Mouse (Mus musculus) hindbrain, postnatal 0 days (tissue): ENCODE data around the gene Mfsd8. TPM values are rescaled to one million over a fixed set of nuclear protein-coding genes. Genes with fewer than 3 reads are reported as not detected.
"Not testable (repeated sequence)": the region's sequence is repeated elsewhere in the genome, so short reads cannot be mapped to it uniquely, and the experiment has no call there.

Experiments used
- ATAC-seq: fragments of 200-750 bp; cut with Nextera tagmentation; 2 replicates; pipeline ENCODE4 v1.8.0; 2017; ENCODE audit warnings: mild to moderate bottlenecking, moderate TSS enrichment, moderate library complexity
- DNase-seq: peaks from one replicate; pipeline ENCODE4 v3.0.0-alpha.2; 2015; ENCODE audit warnings: low spot score
- H3K27ac ChIP-seq: fragments of 300-500 bp; sonication (generic); 2 replicates; pipeline ENCODE4 v1.5.1; 2014; ENCODE audit warnings: mild to moderate bottlenecking
- H3K27me3 ChIP-seq: fragments of 300-500 bp; sonication (generic); 2 replicates; pipeline ENCODE4 v1.6.1; 2014; ENCODE audit warnings: low read length, mixed read lengths; ENCODE audit not compliant: insufficient read depth
- H3K36me3 ChIP-seq: fragments of 300-500 bp; sonication (generic); 2 replicates; pipeline ENCODE4 v1.6.1; 2014; ENCODE audit warnings: low read length, mixed read lengths; ENCODE audit not compliant: insufficient read depth
- H3K4me1 ChIP-seq: fragments of 300-500 bp; sonication (generic); 2 replicates; pipeline ENCODE4 v1.6.1; 2014; ENCODE audit warnings: antibody characterized with exemption, low read length, mixed read lengths; ENCODE audit not compliant: insufficient read depth
- H3K4me2 ChIP-seq: fragments of 300-500 bp; sonication (generic); 2 replicates; pipeline ENCODE4 v1.6.1; 2014; ENCODE audit warnings: low read depth, mild to moderate bottlenecking, low read length, moderate library complexity, mixed read lengths
- H3K4me3 ChIP-seq: fragments of 300-500 bp; sonication (generic); 2 replicates; pipeline ENCODE4 v1.5.1; 2014; ENCODE audit warnings: low read length
- H3K9ac ChIP-seq: fragments of 300-500 bp; sonication (generic); replicated peaks from 2 replicates; pipeline ENCODE4 v1.6.1; 2014; ENCODE audit warnings: mild to moderate bottlenecking, low read length, moderate library complexity, mixed read lengths
- H3K9me3 ChIP-seq: fragments of 300-500 bp; sonication (generic); 2 replicates; pipeline ENCODE4 v1.6.1; 2016; ENCODE audit warnings: low read length, mixed read lengths
- CTCF ChIP-seq: IDR thresholded peaks from 2 replicates; pipeline ENCODE4 v1.5.1; 2016; ENCODE audit warnings: antibody characterized with exemption, control low read depth, low read depth
- WGBS: fragments of 180-500 bp; shearing (Covaris S2); extraction: QIAGEN DNeasy Blood & Tissue Kit; methylation state at CpG from one replicate; pipeline ENCODE4 v1.1.7; 2014; 5-methylcytosine and 5-hydroxymethylcytosine counted together
- polyA plus RNA-seq: library from polyadenylated mRNA; unstranded; fragments of >200 nt; fragmentation: Nextera tagmentation; extraction: Ambion mirVana; gene quantifications from 2 replicates; pipeline ENCODE4 v1.2.1, GENCODE M21; 2015
- total RNA-seq: library from RNA; depleted of rRNA; stranded (reverse); fragments of >200 nt; gene quantifications from 2 replicates; pipeline ENCODE4 v1.2.3, GENCODE M21; 2014; rRNA removed

The Mfsd8 gene
- total RNA-seq (6.6 and 11.3 TPM in 2 replicates), polyA plus RNA-seq (7.3 and 7.8 TPM in 2 replicates)

DNA sequence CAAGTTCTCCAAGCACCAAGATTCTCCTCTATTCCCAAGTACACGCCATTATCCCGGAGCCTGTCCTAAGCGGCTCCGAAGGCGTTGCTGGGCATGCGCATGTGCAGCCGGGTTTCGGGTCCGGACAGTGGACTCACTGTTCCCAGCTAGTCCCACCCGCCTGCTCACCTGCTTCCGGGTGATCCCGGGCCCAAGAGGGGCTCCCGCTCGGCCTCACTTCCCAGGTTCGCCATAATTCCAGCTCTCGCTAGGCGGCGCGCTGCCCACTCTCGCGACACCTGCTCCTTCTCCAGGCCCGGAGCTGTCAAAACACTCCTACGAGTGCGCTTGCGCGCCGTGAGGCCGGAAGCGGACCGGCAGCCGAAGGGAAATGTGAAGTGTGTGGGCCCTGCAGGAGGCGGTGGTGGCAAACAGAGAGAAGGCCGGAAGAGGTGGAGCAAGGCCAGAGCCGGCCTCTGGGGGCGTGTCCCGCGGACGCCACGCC, at the start of gene Mfsd8:
TSS of gene Mfsd8 (minus strand) at position 414 of the 484 bp plus-strand sequence.
- under 1% methylated on average over 38 of the region's 39 CpGs for WGBS
- ATAC-seq = peak; percentile 99
- peak; percentile 79 for TF ChIP-seq CTCF
- H3K4me1 ChIP-seq, H3K36me3 ChIP-seq, H3K9me3 ChIP-seq, H3K27me3 ChIP-seq: not testable (repeated sequence)
- H3K4me3 ChIP-seq = peak within 1 kb of the TSS; percentile 51
- DNase-seq = peak; percentile 98
- peak within 1 kb of the TSS; percentile 52 for H3K9ac ChIP-seq
- H3K27ac ChIP-seq = peak within 1 kb of the TSS; percentile 82
- H3K4me2 ChIP-seq = peak within 1 kb of the TSS; percentile 58

DNA sequence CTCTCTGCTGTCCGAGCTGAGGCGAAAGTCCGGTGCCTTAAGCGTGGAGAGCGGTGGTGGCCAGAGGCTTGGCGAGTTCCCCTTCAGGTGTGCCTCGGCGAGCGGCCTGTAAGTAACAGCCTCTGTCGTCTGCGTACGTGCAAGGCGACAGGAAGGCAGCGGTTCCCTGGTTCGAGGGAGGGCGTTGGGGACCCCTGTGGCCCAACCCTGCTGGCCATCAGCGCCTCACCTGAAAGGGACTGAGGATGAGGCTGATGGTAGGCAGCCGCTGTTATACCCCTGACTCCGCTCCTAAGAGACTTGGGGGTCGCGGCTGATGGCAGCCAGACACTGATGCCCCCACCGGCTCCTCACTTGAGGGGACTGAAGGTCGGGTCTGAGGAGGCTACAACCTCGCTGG, 47.6 kb upstream of the Mfsd8 start:
- Histone ChIP-seq H3K4me2 (peak overlapping the region; percentile 62), H3K4me3 (peak overlapping the region; percentile 50), H3K9ac (peak overlapping the region; percentile 48), H3K27ac (peak overlapping the region; percentile 68)
- not testable (repeated sequence) for H3K27me3 ChIP-seq, ATAC-seq, H3K9me3 ChIP-seq, H3K4me1 ChIP-seq, H3K36me3 ChIP-seq
- peak; percentile 31 for DNase-seq
- 0% methylated on average over 18 of the region's 24 CpGs for WGBS

DNA sequence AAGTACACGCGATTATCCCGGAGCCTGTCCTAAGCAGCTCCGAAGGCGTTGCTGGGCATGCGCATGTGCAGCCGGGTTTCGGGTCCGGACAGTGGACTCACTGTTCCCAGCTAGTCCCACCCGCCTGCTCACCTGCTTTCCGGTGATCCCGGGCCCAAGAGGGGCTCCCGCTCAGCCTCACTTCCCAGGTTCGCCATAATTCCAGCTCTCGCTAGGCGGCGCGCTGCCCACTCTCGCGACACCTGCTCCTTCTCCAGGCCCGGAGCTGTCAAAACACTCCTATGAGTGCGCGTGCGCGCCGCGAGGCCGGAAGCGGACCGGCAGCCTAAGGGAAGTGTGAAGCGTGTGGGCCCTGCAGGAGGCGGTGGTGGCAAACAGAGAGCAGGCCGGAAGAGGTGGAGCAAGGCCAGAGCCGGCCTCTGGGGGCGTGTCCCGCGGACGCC, 47.2 kb upstream of the Mfsd8 start:
- peak overlapping the region; percentile 58 for H3K4me2 ChIP-seq
- DNase-seq (peak; percentile 98), ATAC-seq (peak; percentile 100)
- WGBS = 0% methylated on average over 35 of the region's 38 CpGs
- H3K27me3 ChIP-seq, H3K9me3 ChIP-seq, H3K36me3 ChIP-seq, H3K4me1 ChIP-seq: not testable (repeated sequence)
- peak overlapping the region; percentile 50 for H3K4me3 ChIP-seq
- peak overlapping the region; percentile 63; the same call in 1 of the 2 replicates for H3K27ac ChIP-seq
- TF ChIP-seq CTCF = peak; percentile 77
- H3K9ac ChIP-seq = peak overlapping the region; percentile 45

DNA sequence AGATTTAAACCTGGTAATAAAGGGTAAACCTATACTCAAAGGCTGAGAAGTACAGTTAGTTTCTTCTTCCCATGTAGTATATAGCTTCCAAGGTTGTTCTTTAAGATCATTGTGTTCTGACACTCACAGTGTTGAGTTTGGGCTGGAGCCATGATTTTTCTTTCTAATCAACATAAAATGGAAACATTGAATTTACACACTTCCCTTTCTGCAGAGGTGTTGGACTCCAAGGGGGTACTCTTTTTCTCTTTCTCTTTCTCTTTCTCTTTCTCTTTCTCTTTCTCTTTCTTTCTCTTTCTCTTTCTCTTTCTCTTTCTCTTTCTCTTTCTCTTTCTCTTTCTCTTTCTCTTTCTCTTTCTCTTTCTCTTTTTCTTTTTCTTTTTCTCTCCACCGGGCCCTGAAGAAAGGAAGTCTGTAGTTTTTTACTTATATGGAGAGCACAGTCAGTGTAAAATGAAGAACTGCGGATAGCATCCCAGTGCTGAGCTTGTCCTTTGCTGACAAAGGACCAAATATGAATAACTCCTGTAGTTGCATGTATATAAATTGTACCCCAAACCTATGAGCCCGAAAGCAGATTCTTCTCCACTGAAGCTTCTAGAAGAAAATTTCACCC, 6.5 kb upstream of the Mfsd8 start:
- not testable (repeated sequence) for H3K4me2 ChIP-seq, H3K36me3 ChIP-seq, H3K4me3 ChIP-seq, H3K27ac ChIP-seq, H3K9ac ChIP-seq, H3K9me3 ChIP-seq, H3K4me1 ChIP-seq, DNase-seq, H3K27me3 ChIP-seq, ATAC-seq
- 94% methylated on average over 3 of the region's 3 CpGs for WGBS

DNA sequence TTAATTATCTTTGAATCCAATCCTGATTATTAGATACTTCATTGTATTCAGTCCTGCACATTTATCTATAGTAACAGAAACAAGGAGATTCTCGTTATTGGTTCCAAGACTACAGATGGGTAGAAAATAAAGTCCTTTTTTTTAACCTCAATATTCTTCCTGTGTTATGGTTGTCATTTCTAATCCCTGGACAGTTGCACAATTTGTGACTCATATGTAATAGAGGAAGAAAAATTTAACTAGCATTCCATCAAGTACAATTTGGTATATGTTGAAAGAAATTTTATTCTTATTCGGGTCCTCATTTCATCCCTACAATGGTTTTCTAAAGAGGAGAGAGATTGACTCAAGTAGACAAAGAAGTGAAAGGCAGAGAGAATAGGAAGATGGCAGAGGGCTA, 1.2 kb upstream of the Mfsd8 start:
- not testable (repeated sequence) for H3K4me3 ChIP-seq, H3K27me3 ChIP-seq, H3K9me3 ChIP-seq, ATAC-seq, H3K27ac ChIP-seq, DNase-seq, H3K36me3 ChIP-seq, H3K4me1 ChIP-seq, H3K9ac ChIP-seq
- H3K4me2 ChIP-seq = peak overlapping the region; percentile 53; the same call in 1 of the 2 replicates
- WGBS = 95% methylated on average over 2 of the region's 2 CpGs

DNA sequence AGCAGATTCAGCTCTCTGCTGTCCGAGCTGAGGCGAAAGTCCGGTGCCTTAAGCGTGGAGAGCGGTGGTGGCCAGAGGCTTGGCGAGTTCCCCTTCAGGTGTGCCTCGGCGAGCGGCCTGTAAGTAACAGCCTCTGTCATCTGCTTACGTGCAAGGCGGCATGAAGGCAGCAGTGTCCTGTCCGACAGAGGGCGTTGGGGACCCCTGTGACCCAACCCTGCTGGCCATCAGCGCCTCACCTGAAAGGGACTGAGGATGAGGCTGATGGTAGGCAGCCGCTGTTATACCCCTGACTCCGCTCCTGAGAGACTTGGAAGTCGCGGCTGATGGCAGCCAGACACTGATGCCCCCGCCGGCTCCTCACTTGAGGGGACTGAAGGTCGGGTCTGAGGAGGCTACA, 332 bp upstream of the Mfsd8 start:
- H3K9me3 ChIP-seq, H3K27me3 ChIP-seq, H3K4me1 ChIP-seq, H3K36me3 ChIP-seq: not testable (repeated sequence)
- TF ChIP-seq CTCF = peak; percentile 44
- WGBS = under 1% methylated on average over 15 of the region's 21 CpGs
- H3K4me3 ChIP-seq = peak overlapping the region; percentile 51
- ATAC-seq (peak; percentile 79), DNase-seq (peak; percentile 60)
- H3K4me2 ChIP-seq = peak overlapping the region; percentile 53
- peak overlapping the region; percentile 82 for H3K27ac ChIP-seq
- H3K9ac ChIP-seq = peak overlapping the region; percentile 51

DNA sequence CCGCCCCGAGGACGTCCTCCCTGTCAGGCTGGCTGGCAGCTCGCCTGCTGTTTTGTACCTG, 101 bp upstream of the Mfsd8 start, which contains the start of gene Abhd18:
TSS of gene Abhd18 (plus strand) at position 14 of the 61 bp plus-strand sequence.
- H3K27me3 ChIP-seq, DNase-seq, H3K9me3 ChIP-seq, H3K4me1 ChIP-seq, ATAC-seq, H3K36me3 ChIP-seq: not testable (repeated sequence)
- WGBS = no CpG with 5 or more reads among the region's 4 CpGs
- H3K4me2 ChIP-seq = peak within 1 kb of the TSS; percentile 58
- peak within 1 kb of the TSS; percentile 82 for H3K27ac ChIP-seq
- H3K9ac ChIP-seq = peak within 1 kb of the TSS; percentile 52
- peak within 1 kb of the TSS; percentile 51 for H3K4me3 ChIP-seq

DNA sequence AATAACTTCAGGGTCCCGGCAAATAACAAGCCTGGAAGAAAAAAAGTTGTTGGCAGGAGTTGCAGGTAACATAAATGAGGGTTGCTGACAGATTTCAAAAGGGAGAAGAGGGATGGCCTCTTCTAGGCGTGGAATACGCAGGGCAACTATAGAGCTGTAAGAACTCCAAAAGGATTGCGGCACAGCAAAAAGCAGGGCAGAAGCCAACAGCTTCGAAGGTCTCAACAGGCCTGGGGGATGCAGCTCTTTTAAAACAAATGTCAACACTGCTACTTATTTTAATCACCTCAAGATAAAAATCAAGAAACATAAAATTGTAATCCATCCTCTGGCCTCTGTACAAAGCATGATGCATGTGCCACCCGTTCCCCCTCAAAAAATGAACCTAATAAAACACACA, 1.2 kb downstream of the Mfsd8 start:
- Histone ChIP-seq H3K27ac (peak overlapping the region; percentile 82; the same call in 1 of the 2 replicates), H3K4me3 (peak overlapping the region; percentile 51), H3K4me2 (peak overlapping the region; percentile 58)
- H3K9me3 ChIP-seq, DNase-seq, H3K9ac ChIP-seq, H3K4me1 ChIP-seq, H3K36me3 ChIP-seq, H3K27me3 ChIP-seq, ATAC-seq: not testable (repeated sequence)
- 64% methylated on average over 5 of the region's 6 CpGs for WGBS
